Mouse (Mus musculus): ENCODE results near the gene Mybpc1.

The Mybpc1 gene

GRCm38 (mm10) chr10:88578651-88579050, 26.3 kb downstream of the Mybpc1 start:
- POLR2A ChIA-PET = no interaction called here
- CTCF ChIA-PET = no interaction called here

GRCm38 (mm10) chr10:88574115-88574635, 30.8 kb downstream of the Mybpc1 start:
- POLR2A ChIA-PET = interaction anchor here in 1 of 4 experiments (0.7 kb wide), 1 partner anchor 15 kb away, joined by 4 read pairs; no protein-coding TSS in a partner anchor
- CTCF ChIA-PET = interaction anchor here in 1 of 4 experiments (0.6 kb wide), 1 partner anchor 13 kb away, joined by 9 read pairs; no protein-coding TSS in a partner anchor

GRCm38 (mm10) chr10:88572123-88572522, 32.8 kb downstream of the Mybpc1 start:
- POLR2A ChIA-PET = no interaction called here
- CTCF ChIA-PET = interaction anchor here in 1 of 4 experiments (0.6 kb wide), 1 partner anchor 147 kb away, joined by 3 read pairs; no protein-coding TSS in a partner anchor

GRCm38 (mm10) chr10:88557046-88557445, 47.9 kb downstream of the Mybpc1 start:
- ChIA-PET CTCF (no interaction called here), POLR2A (no interaction called here)

GRCm38 (mm10) chr10:88552738-88553137, 52.2 kb downstream of the Mybpc1 start:
- ChIA-PET POLR2A (interaction anchor here in 2 of 4 experiments (0.5 kb wide), 2 partner anchors 88 to 177 kb away, joined by 3 read pairs; no protein-coding TSS in a partner anchor), CTCF (interaction anchor here (0.5 to 1.5 kb wide), 10 partner anchors 14 to 226 kb away, joined by 3 to 7 read pairs (median 3); no protein-coding TSS in a partner anchor)

DNA sequence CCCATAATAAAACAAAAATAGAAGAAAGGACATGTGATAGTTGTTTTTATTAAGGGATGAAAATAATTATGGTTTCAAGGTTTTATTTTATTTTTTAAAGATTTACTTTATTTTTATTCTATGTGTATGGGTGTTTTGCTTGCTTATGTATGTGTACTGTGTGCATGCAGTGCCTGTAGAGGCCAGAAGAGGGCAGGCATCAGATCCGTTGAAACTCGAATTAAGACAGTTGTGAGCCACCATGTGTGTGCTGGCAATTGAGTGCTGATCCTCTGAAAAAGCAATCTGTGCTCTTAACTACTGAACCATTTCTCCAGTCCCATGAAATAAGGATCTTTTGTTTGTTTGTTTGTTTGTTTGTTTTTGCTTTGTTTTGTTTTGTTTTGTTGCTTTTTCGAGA, 54.7 kb downstream of the Mybpc1 start:
- POLR2A ChIA-PET = no interaction called here
- CTCF ChIA-PET = interaction anchor here in 1 of 4 experiments (0.7 kb wide), 1 partner anchor 37 kb away, joined by 4 read pairs; no protein-coding TSS in a partner anchor

DNA sequence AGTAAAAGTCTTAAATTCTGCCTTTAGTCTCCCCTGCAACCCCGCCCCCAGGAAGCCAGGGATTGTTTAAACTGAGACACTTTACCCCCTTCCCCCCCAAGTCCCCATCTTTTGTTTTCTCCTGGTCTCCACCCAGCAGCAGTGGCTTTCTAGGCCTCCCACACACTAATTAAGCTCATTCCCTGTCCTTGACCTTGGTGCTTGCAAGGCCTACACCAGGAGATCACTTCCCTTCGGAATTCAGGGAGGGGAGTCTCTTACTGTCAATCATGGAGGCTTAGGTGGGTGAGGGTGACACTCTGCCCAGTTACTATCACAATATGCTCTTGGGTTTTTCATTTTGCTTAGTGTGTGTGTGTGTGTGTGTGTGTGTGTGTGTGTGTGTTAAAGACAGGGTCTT, 57.3 kb downstream of the Mybpc1 start:
- CTCF ChIA-PET = interaction anchor here (0.6 to 1.9 kb wide), 6 partner anchors 18 to 171 kb away, joined by 3 to 10 read pairs (median 4); no protein-coding TSS in a partner anchor
- POLR2A ChIA-PET = interaction anchor here (0.6 to 2.0 kb wide), 19 partner anchors 11 to 1686 kb away, joined by 3 to 18 read pairs (median 4); partner anchors contain the start of genes Chpt1 (in 2 of the 4) and Arl1 (in 1 of the 4)

GRCm38 (mm10) chr10:88530631-88531030, 74.3 kb downstream of the Mybpc1 start:
- ChIA-PET POLR2A (interaction anchor here in 3 of 4 experiments (0.7 to 1.3 kb wide), 5 partner anchors 10 to 27 kb away, joined by 3 to 6 read pairs (median 3); partner anchors contain the start of gene Chpt1 (in 2 of the 3)), CTCF (interaction anchor here in 1 of 4 experiments (1.9 kb wide), 1 partner anchor 17 kb away, joined by 7 read pairs; no protein-coding TSS in a partner anchor)

- ChIA-PET POLR2A (no interaction called here), CTCF (interaction anchor here in 1 of 4 experiments (1.6 kb wide), 1 partner anchor 10 kb away, joined by 5 read pairs; no protein-coding TSS in a partner anchor)
Measured at GRCm38 (mm10) chr10:88524016-88524415, 80.9 kb downstream of the Mybpc1 start.

DNA sequence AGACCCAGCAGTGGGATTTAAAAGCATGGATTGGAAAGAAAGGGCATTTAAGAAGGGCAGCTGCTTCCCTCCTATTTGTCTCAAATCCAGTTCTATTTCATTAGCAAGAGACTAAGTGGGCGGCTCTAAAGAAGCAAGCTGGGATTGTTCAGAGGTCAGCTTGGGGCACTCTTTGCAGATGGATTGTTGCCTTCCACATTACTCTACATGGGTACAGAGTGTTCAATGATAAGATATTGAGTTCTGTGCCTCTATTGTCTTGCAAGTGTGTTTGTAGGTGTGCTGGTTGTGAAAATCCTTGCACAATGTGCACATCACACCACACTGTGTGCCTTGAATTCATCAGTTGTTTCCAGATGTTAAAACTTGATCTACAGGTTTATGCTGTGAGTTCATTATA, 81.7 kb downstream of the Mybpc1 start:
- POLR2A ChIA-PET = no interaction called here
- CTCF ChIA-PET = no interaction called here

- CTCF ChIA-PET = no interaction called here
Measured at GRCm38 (mm10) chr10:88522795-88523194, 82.2 kb downstream of the Mybpc1 start.

GRCm38 (mm10) chr10:88515049-88515448, 89.9 kb downstream of the Mybpc1 start:
- ChIA-PET CTCF (interaction anchor here in 3 of 4 experiments (0.5 to 2.3 kb wide), 7 partner anchors 10 to 141 kb away, joined by 3 to 25 read pairs (median 5); partner anchors contain the start of gene Chpt1 (in 2 of the 3)), POLR2A (interaction anchor here (0.9 to 3.3 kb wide), 12 partner anchors 10 to 62 kb away, joined by 3 to 52 read pairs (median 8); partner anchors contain the start of gene Chpt1 (in 4 of the 4))

More at GRCm38 (mm10) chr10:88522795-88523194, 82.2 kb downstream of the Mybpc1 start:
- POLR2A ChIA-PET = no interaction called here

- ChIA-PET CTCF (interaction anchor here in 3 of 4 experiments (0.5 to 2.3 kb wide), 15 partner anchors 10 to 391 kb away, joined by 3 to 25 read pairs (median 4); partner anchors contain the start of genes Chpt1 (in 2 of the 3), Arl1 (in 1 of the 3) and Spic (in 1 of the 3)), POLR2A (interaction anchor here (0.6 to 3.3 kb wide), 21 partner anchors 10 to 184 kb away, joined by 3 to 52 read pairs (median 4); partner anchors contain the start of gene Chpt1 (in 4 of the 4))
Measured at GRCm38 (mm10) chr10:88514495-88514894, 90.5 kb downstream of the Mybpc1 start.

- ChIA-PET CTCF (interaction anchor here (0.5 to 2.3 kb wide), 25 partner anchors 9 to 347 kb away, joined by 3 to 25 read pairs (median 4); partner anchors contain the start of genes Chpt1 (in 2 of the 4), Arl1 (in 1 of the 4) and Spic (in 1 of the 4)), POLR2A (interaction anchor here in 3 of 4 experiments (0.6 to 3.3 kb wide), 19 partner anchors 9 to 352 kb away, joined by 3 to 52 read pairs (median 4); partner anchors contain the start of gene Chpt1 (in 3 of the 3))
Measured at GRCm38 (mm10) chr10:88513574-88514135, 91.3 kb downstream of the Mybpc1 start.

- ChIA-PET POLR2A (no interaction called here), CTCF (no interaction called here)
Measured at GRCm38 (mm10) chr10:88511355-88511754, 93.6 kb downstream of the Mybpc1 start.

- POLR2A ChIA-PET = no interaction called here
- CTCF ChIA-PET = no interaction called here
Measured at GRCm38 (mm10) chr10:88510503-88511271, 94.3 kb downstream of the Mybpc1 start.

GRCm38 (mm10) chr10:88507691-88508143, 97.2 kb downstream of the Mybpc1 start:
- ChIA-PET POLR2A (no interaction called here), CTCF (no interaction called here)

- ChIA-PET CTCF (interaction anchor here in 2 of 4 experiments (0.6 to 2.6 kb wide), 2 partner anchors 9 to 381 kb away, joined by 7 to 25 read pairs; partner anchors contain the start of gene Slc5a8 (in 1 of the 2)), POLR2A (interaction anchor here in 3 of 4 experiments (0.6 to 5.4 kb wide), 12 partner anchors 8 to 382 kb away, joined by 3 to 52 read pairs (median 5); partner anchors contain the start of gene Sycp3 (in 1 of the 3))
Measured at GRCm38 (mm10) chr10:88505256-88505655, 99.7 kb downstream of the Mybpc1 start.
